Mouse (Mus musculus) left cerebral cortex, postnatal 10 days (tissue): ENCODE measurements around the gene Kcnq1. TPM values are rescaled to one million over a fixed set of nuclear protein-coding genes. Genes with fewer than 3 reads are reported as not detected.

Experiments used
- DNase-seq, 2 experiments: peaks; one replicate each; pipeline ENCODE4 v3.0.0; 2021 to 2022; ENCODE audit warnings: low spot score in 2 of 2, mixed read lengths in 1 of 2; ENCODE audit errors: extremely low spot score in 1 of 2
- intact Hi-C: fragments of 180-260 bp; cut with DNase I; formaldehyde crosslinking; loops from one replicate; pipeline ENCODE4 v1.15.1; 2025
- total RNA-seq, 2 experiments: library from RNA; stranded (reverse); gene quantifications; 2 replicates each; pipeline ENCODE4 v1.2.3; 2021

The Kcnq1 gene
- total RNA-seq, 2 experiments from 2014 or later, result 1.4 to 2.1 TPM

GRCm38 (mm10) chr7:143329110-143329810 is 223.1 kb downstream of the Kcnq1 start:
- intact Hi-C loops, result no loop called here
- DNase-seq, result peak in 1 of 2 experiments; percentile 58

GRCm38 (mm10) chr7:143333040-143333439 is 226.9 kb downstream of the Kcnq1 start:
- intact Hi-C loops, result no loop called here
- no peak for DNase-seq

- no peak for DNase-seq
- intact Hi-C loops, result no loop called here
These were observed 227.4 kb downstream of the Kcnq1 start for GRCm38 (mm10) chr7:143333604-143334003.

- DNase-seq, result no peak
- intact Hi-C loops, result no loop called here
These were observed 232.5 kb downstream of the Kcnq1 start for GRCm38 (mm10) chr7:143338690-143339089.

- peak in 1 of 2 experiments; percentile 25 for DNase-seq
- intact Hi-C loops, result no loop called here
These were observed 234.6 kb downstream of the Kcnq1 start for GRCm38 (mm10) chr7:143340601-143341281.

GRCm38 (mm10) chr7:143341301-143341980 is 235.3 kb downstream of the Kcnq1 start:
- no peak for DNase-seq
- intact Hi-C loops, result no loop called here

- peak in 1 of 2 experiments; percentile 13 for DNase-seq
- intact Hi-C loops, result no loop called here
These were observed 237.7 kb downstream of the Kcnq1 start for GRCm38 (mm10) chr7:143343781-143344306.

- no peak for DNase-seq
- intact Hi-C loops, result no loop called here
These were observed 243.1 kb downstream of the Kcnq1 start for GRCm38 (mm10) chr7:143349287-143349686.

- intact Hi-C loops, result no loop called here
- no peak for DNase-seq
These were observed 243.7 kb downstream of the Kcnq1 start for GRCm38 (mm10) chr7:143349848-143350247.

- DNase-seq, result no peak
- intact Hi-C loops, result no loop called here
These were observed 249.7 kb downstream of the Kcnq1 start for GRCm38 (mm10) chr7:143355831-143356230.

- DNase-seq, result no peak
- intact Hi-C loops, result no loop called here
These were observed 250.9 kb downstream of the Kcnq1 start for GRCm38 (mm10) chr7:143357109-143357508.

GRCm38 (mm10) chr7:143357831-143358230 is 251.7 kb downstream of the Kcnq1 start:
- peak in 1 of 2 experiments; percentile 8 for DNase-seq
- intact Hi-C loops, result no loop called here

- no peak for DNase-seq
- intact Hi-C loops, result no loop called here
These were observed 253.6 kb downstream of the Kcnq1 start for GRCm38 (mm10) chr7:143359762-143360161.

- no peak for DNase-seq
- intact Hi-C loops, result no loop called here
These were observed 254.6 kb downstream of the Kcnq1 start for GRCm38 (mm10) chr7:143360776-143361175.

GRCm38 (mm10) chr7:143364092-143364832 is 258.1 kb downstream of the Kcnq1 start:
- intact Hi-C loops, result no loop called here
- DNase-seq, result no peak

GRCm38 (mm10) chr7:143364969-143365839 is 259.0 kb downstream of the Kcnq1 start:
- intact Hi-C loops, result no loop called here
- DNase-seq, result peak in 1 of 2 experiments; percentile 47

GRCm38 (mm10) chr7:143367366-143368266 is 261.5 kb downstream of the Kcnq1 start:
- intact Hi-C loops, result no loop called here
- no peak for DNase-seq
